Mouse (Mus musculus) C2C12 (cell line): ENCODE results near the gene Ltbp2.

ENCODE experiments used
- CTCF ChIP-seq: IDR thresholded peaks from one replicate; pipeline ENCODE4 v1.5.1; 2011; ENCODE audit not compliant: control insufficient read depth, insufficient read depth, insufficient read length
- USF1 ChIP-seq: IDR thresholded peaks from one replicate; pipeline ENCODE4 v1.6.1; 2011; ENCODE audit warnings: low read depth, mild to moderate bottlenecking, control low read depth, moderate library complexity

DNA sequence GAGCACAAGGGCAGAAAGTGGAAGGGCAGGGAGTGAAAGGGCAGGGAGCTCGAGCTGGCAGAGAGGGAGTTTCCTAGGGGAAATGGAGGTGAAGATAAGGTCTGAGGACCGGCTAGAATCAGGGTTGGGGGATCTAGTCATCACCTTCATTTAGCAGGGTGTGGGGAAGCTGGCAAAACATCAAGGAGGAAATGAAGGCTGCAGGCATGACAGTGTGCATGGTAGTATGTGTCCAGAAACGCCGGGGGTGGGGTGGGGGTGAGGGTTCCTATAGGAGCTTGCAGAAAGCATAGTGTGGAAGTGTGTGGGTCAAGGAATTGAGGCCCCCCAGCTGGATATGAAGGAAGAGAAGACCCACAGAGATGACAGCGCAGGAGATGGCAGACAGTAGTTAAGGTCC is 45.2 kb downstream of the Ltbp2 start:
- TF ChIP-seq USF1 (no peak), CTCF (no peak)
